Mouse (Mus musculus) cerebellum, adult 2 months (tissue): ENCODE results near the gene 4930432K21Rik.

ENCODE experiments used
- CTCF ChIP-seq: fragments of 200-500 bp; IDR thresholded peaks from 2 replicates; pipeline ENCODE4 v1.5.1; 2011; ENCODE audit warnings: low read depth, mild to moderate bottlenecking, control low read depth, low read length, moderate library complexity, borderline replicate concordance; ENCODE audit not compliant: insufficient read depth
- POLR2A ChIP-seq: fragments of 200-500 bp; IDR thresholded peaks from 2 replicates; pipeline ENCODE4 v1.6.1; 2011; ENCODE audit warnings: low read length, control low read depth, borderline replicate concordance; ENCODE audit not compliant: insufficient read depth

- TF ChIP-seq CTCF (no peak), POLR2A (no peak)
These were observed 44.7 kb downstream of the 4930432K21Rik start for GRCm38 (mm10) chr8:84192555-84192954.
